Mouse (Mus musculus): Measurements from ENCODE around the gene Camk2d. TPM values are rescaled to one million over a fixed set of nuclear protein-coding genes. Genes with fewer than 3 reads are reported as not detected.

Camk2d gene
- total and polyA plus RNA-seq, 3 experiments, result 0.55 TPM; not detected in 2

DNA sequence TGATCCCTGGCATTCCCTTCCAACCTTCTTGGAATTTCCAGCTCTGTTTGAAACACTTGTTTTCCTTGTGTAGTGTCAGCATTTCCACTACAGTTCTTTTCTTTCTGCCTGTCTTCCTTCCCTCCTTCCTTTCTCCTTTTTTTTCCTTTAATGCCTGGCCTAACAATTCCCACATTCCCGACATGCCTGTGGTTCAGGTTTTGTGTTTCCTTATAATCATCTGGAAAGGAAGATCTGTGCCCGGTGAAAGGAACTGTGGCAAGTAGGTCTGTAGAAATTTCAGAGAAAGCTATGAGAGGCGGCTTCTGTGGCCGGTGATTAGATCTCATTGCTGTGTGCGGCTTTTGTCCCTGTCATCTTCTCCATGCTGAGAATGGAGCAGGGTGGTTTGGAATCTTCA, 139.1 kb downstream of the Camk2d start:
- ATAC-seq (ENCODE audit: extremely low read depth, insufficient number of reproducible peaks, low FRiP score, poor library complexity, severe bottlenecking), result no peak
- H3K4me1 ChIP-seq (ENCODE audit: insufficient read depth, low read depth, low read length), result no peaks in the 10 kb centered on the region
- no peak for DNase-seq (ENCODE audit: low spot score)
- H3K27me3 ChIP-seq (ENCODE audit: insufficient read depth, low read length), result no peaks in the 10 kb centered on the region
- H3K9me3 ChIP-seq (replicated peaks), result peaks cover 30% of the 10 kb centered on the region
- H3K36me3 ChIP-seq (replicated peaks), result no peaks in the 10 kb centered on the region
- no peak for TF ChIP-seq POLR2AphosphoS5 (IDR thresholded peaks at IDR 0.05; ENCODE audit: insufficient replicate concordance, low read depth, low read length)
- TF ChIP-seq GATA1 (IDR thresholded peaks at IDR 0.05; ENCODE audit: borderline replicate concordance, low read length), result no peak
- no peak for TF ChIP-seq GATA2 (IDR thresholded peaks at IDR 0.05; ENCODE audit: borderline replicate concordance, low read depth, low read length)
- no peak for TF ChIP-seq CTCF (IDR thresholded peaks at IDR 0.05; ENCODE audit: low read depth, low read length)
- no peak for TF ChIP-seq TAL1 (conservative IDR thresholded peaks at IDR 0.05; ENCODE audit: low read depth, low read length)
- no peak overlapping the region for H3K4me3 ChIP-seq (ENCODE audit: low read depth, low read length)

DNA sequence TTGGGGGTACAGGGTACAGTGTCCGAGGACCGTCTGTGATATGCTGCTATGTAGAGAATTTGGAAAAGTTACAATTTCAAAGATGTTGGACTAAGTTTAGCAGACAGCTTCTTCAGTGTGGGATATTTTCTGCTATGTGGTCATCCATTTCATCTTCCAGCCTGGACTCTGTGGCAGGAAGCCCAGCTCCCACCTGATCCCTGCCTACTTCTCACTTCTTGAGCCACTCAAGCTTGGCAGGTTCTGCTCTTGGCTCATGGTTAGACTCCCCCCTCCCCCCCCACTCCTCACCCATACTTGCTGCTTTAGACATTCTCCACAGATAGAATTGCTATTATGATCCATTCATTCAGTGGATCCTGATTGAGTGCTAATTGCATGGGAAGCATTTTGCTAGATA, 141.0 kb downstream of the Camk2d start:
- Histone ChIP-seq H3K27me3 (ENCODE audit: insufficient read depth, low read length) (no peaks in the 10 kb centered on the region), H3K36me3 (replicated peaks) (no peaks in the 10 kb centered on the region), H3K9me3 (replicated peaks) (peaks cover 28% of the 10 kb centered on the region), H3K4me1 (ENCODE audit: insufficient read depth, low read depth, low read length) (no peaks in the 10 kb centered on the region), H3K4me3 (ENCODE audit: low read depth, low read length) (no peak overlapping the region)
- TF ChIP-seq POLR2AphosphoS5 (IDR thresholded peaks at IDR 0.05; ENCODE audit: insufficient replicate concordance, low read depth, low read length) (no peak), GATA2 (IDR thresholded peaks at IDR 0.05; ENCODE audit: borderline replicate concordance, low read depth, low read length) (no peak), GATA1 (IDR thresholded peaks at IDR 0.05; ENCODE audit: borderline replicate concordance, low read length) (no peak), TAL1 (conservative IDR thresholded peaks at IDR 0.05; ENCODE audit: low read depth, low read length) (no peak), CTCF (IDR thresholded peaks at IDR 0.05; ENCODE audit: low read depth, low read length) (no peak)
- no peak for DNase-seq (ENCODE audit: low spot score)
- no peak for ATAC-seq (ENCODE audit: extremely low read depth, insufficient number of reproducible peaks, low FRiP score, poor library complexity, severe bottlenecking)

DNA sequence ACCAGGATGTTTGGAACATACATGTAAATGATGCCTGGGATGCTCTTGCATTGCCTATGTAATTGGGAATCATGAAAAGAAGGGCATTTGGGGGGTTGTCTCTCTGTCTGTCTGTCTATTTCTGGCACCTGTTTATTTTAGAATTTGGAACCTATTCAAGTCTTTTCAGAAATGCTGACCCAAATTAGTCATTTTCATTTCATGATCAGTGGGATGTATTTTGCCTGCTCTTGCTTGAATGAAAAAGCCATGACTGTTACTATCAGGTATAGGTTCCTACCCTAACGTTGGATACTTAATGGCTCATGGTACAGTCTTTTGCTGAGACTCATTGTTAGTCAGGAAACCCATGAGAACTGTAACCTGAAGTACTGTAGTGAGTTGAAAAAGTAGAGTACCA, 144.0 kb downstream of the Camk2d start:
- peaks cover 12% of the 10 kb centered on the region for H3K9me3 ChIP-seq (replicated peaks)
- no peaks in the 10 kb centered on the region for H3K27me3 ChIP-seq (ENCODE audit: insufficient read depth, low read length)
- H3K36me3 ChIP-seq (replicated peaks), result no peaks in the 10 kb centered on the region
- DNase-seq (ENCODE audit: low spot score), result no peak
- ATAC-seq (ENCODE audit: extremely low read depth, insufficient number of reproducible peaks, low FRiP score, poor library complexity, severe bottlenecking), result no peak
- H3K4me3 ChIP-seq (ENCODE audit: low read depth, low read length), result no peak overlapping the region
- H3K4me1 ChIP-seq (ENCODE audit: insufficient read depth, low read depth, low read length), result no peaks in the 10 kb centered on the region
- no peak for TF ChIP-seq GATA2 (IDR thresholded peaks at IDR 0.05; ENCODE audit: borderline replicate concordance, low read depth, low read length)

DNA sequence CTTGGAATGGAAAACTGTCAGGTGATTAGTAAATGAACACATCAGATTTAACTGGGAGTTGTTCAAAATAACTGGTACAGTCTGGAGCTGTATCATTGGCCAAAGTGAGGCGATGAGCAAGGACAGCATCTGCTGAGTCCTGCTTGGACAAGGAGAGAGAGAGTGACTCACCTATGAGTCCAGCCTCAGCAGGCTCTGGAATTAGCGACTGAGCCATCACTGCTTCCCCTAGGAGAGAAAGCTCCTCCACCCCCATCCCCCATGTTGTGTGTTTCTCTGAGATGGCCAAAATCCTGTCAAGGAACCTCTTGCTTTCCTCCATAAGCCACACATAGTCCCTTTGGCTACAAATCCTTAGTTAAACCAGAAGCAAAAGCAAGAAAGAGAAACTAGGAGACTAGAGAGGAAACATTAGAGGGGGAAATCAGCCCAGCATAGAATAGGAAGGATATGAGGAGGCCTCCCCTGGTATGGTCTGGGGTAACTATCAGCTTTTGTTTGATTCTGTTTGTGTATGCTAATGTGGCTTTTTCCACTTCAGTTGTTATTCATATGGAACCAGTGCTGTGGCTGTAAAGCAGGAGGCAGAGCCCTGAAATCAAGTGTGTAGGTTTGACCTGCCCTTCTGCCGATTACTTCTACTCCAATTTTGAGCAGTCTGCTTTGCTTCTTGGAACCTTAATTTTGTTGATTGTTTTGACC, 148.5 kb downstream of the Camk2d start:
- Histone ChIP-seq H3K4me1 (ENCODE audit: insufficient read depth, low read depth, low read length) (no peaks in the 10 kb centered on the region), H3K9me3 (replicated peaks) (no peaks in the 10 kb centered on the region), H3K4me3 (ENCODE audit: low read depth, low read length) (no peak overlapping the region), H3K36me3 (replicated peaks) (no peaks in the 10 kb centered on the region), H3K27me3 (ENCODE audit: insufficient read depth, low read length) (no peaks in the 10 kb centered on the region)
- ATAC-seq (ENCODE audit: extremely low read depth, insufficient number of reproducible peaks, low FRiP score, poor library complexity, severe bottlenecking) (no peak), DNase-seq (ENCODE audit: low spot score) (no peak)
- TF ChIP-seq GATA1 (IDR thresholded peaks at IDR 0.05; ENCODE audit: borderline replicate concordance, low read length), result no peak

DNA sequence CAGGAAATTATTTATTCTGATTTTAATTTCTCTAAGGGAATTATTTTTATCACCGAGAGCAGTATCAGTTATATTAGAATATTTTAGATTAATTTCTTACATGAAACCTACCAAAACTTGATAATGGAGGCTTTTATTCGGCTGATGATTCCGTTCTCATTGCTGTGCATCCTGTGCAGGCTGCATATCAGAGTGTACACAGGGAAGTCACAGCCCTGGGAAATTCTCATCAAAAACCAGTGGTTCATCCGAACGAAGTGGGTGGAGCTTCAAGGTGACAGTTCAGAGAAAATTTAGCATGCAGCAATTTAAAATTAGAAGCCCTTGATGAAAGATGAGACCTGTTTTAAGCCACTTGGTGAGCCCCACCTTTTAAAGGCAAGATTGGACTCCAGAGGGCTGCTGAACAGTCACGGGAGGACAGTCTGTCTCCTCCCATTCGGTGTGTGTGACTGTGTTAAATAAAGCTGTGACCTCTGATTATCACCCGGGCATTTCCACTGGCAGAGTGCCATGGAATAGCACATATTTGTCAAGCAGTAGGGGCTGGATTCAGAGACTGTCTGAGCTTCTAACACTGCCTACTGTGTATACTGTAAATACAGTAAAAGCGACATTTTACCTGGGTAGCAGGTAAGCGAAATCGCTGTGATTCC, 150.2 kb downstream of the Camk2d start:
- TF ChIP-seq TAL1 (conservative IDR thresholded peaks at IDR 0.05; ENCODE audit: low read depth, low read length), result no peak
- TF ChIP-seq GATA2 (IDR thresholded peaks at IDR 0.05; ENCODE audit: borderline replicate concordance, low read depth, low read length), result no peak
- H3K4me3 ChIP-seq (ENCODE audit: low read depth, low read length), result no peak overlapping the region
- H3K4me1 ChIP-seq (ENCODE audit: insufficient read depth, low read depth, low read length), result no peaks in the 10 kb centered on the region
- no peaks in the 10 kb centered on the region; the same call in 1 of the 2 replicates for H3K9me3 ChIP-seq (replicated peaks)
- ATAC-seq (ENCODE audit: extremely low read depth, insufficient number of reproducible peaks, low FRiP score, poor library complexity, severe bottlenecking) (no peak), DNase-seq (ENCODE audit: low spot score) (no peak)
- no peaks in the 10 kb centered on the region for H3K27me3 ChIP-seq (ENCODE audit: insufficient read depth, low read length)
- no peaks in the 10 kb centered on the region for H3K36me3 ChIP-seq (replicated peaks)

DNA sequence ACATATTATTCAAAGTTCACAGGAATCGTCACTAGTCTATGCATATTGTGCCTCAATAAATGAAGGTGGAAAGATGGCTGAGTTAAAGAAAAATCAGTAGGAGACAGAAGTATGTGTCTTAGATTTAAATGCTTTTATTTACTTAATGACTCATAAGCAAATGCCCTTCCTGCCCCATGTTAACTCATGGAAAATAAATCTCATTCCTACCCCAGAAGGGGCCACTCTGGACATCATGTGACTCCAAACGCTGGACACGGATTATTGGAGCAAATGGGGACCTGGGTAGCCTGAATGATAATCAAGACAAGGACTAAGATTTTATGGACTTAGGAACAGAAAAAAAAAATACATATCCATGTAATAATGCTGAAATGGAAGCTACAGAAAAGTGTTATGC, 151.5 kb downstream of the Camk2d start:
- ATAC-seq (ENCODE audit: extremely low read depth, insufficient number of reproducible peaks, low FRiP score, poor library complexity, severe bottlenecking), result no peak
- H3K4me1 ChIP-seq (ENCODE audit: insufficient read depth, low read depth, low read length), result no peaks in the 10 kb centered on the region

More for the DNA sequence above, 151.5 kb downstream of the Camk2d start:
- H3K9me3 ChIP-seq (replicated peaks), result peaks cover 1% of the 10 kb centered on the region; the same call in 1 of the 2 replicates
- TF ChIP-seq TAL1 (conservative IDR thresholded peaks at IDR 0.05; ENCODE audit: low read depth, low read length), result no peak
- no peak for TF ChIP-seq POLR2AphosphoS5 (IDR thresholded peaks at IDR 0.05; ENCODE audit: insufficient replicate concordance, low read depth, low read length)
- no peak for TF ChIP-seq GATA1 (IDR thresholded peaks at IDR 0.05; ENCODE audit: borderline replicate concordance, low read length)
- no peak for TF ChIP-seq GATA2 (IDR thresholded peaks at IDR 0.05; ENCODE audit: borderline replicate concordance, low read depth, low read length)
- no peak for TF ChIP-seq CTCF (IDR thresholded peaks at IDR 0.05; ENCODE audit: low read depth, low read length)
- no peak for DNase-seq (ENCODE audit: low spot score)
- no peaks in the 10 kb centered on the region for H3K27me3 ChIP-seq (ENCODE audit: insufficient read depth, low read length)
- H3K36me3 ChIP-seq (replicated peaks), result no peaks in the 10 kb centered on the region
- no peak overlapping the region for H3K4me3 ChIP-seq (ENCODE audit: low read depth, low read length)

All from G1E (cell line).